Mouse (Mus musculus) heart, adult 2 months (tissue): ENCODE results near the gene Tmem159.

Experiments used
- CTCF ChIP-seq: fragments of 200-600 bp; IDR thresholded peaks from 2 replicates; pipeline ENCODE4 v1.8.1; 2022; ENCODE audit warnings: antibody characterized with exemption, mild to moderate bottlenecking, moderate library complexity
- EP300 ChIP-seq: fragments of 200-500 bp; IDR thresholded peaks from 2 replicates; pipeline ENCODE4 v1.6.1; 2011; ENCODE audit warnings: low read depth, low read length, control low read depth; ENCODE audit not compliant: insufficient read depth
- POLR2A ChIP-seq: fragments of 200-500 bp; IDR thresholded peaks from 2 replicates; pipeline ENCODE4 v1.6.1; 2011; ENCODE audit warnings: mild to moderate bottlenecking, low read depth, low read length, control low read depth; ENCODE audit not compliant: insufficient read depth

DNA sequence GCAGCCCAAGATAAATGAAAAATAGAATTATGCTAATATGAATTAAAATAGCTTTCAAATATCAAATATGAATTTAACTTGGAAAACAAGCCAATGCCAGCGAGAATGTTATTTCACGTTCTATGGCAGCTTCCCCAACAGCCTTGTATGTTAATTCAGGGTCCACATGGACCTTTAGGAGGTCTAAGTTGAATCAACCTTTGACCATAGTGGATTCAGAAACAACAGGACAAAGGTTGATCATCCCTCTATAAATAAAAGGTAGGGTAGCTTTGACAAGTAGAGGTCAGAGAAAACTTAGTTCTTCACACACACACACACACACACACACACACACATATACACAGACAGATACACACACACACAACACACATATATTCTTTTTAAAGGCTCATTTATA lies 48.7 kb downstream of the Tmem159 start:
- no peak for TF ChIP-seq CTCF
- no peak for TF ChIP-seq POLR2A
- TF ChIP-seq EP300: no peak
